16 mouse cellular contexts compared by ENCODE assay signal in the genomic region with DNA sequence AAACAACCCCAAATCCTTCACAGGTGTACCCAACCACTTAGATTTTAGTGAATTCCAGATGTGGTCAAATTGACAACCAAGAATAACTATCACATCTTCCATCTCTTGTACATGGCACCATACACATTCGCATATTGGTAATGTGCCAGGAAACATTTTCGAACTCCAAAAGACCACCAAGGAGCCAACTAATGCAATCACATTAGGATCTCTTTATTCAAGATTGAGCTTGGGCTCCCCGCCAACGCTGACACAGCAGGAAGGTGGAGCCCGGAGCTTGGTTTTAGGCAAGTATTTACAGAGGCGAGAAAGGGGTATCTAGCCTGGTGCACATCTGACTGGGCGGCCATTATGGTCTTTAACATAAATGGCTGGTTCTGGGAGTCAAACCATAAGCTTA.
"Had no signal": no experiment of that assay in that cellular context is flagged by ENCODE, and none has a peak within 500 bp of the region (broad histone marks: within the 10 kb centered on the region; RNA-seq: fewer than 3 reads in every experiment).

No protein-coding gene starts in this region.

- ATAC-seq: intestine, postnatal 0 days had no signal

- H3K9ac ChIP-seq: liver, embryonic 15.5 days; lung, embryonic 15.5 days; midbrain, embryonic 12.5 days; neural tube, embryonic 13.5 days had no signal

- DNase-seq: kidney, adult 8-10 months; lung, postnatal 14 days; retina, postnatal 1 day; right cerebral cortex, postnatal 25 days; thymus, postnatal 36 days had no signal

- H3K4me2 ChIP-seq: liver, embryonic 11.5 days; liver, embryonic 15.5 days; lung, embryonic 15.5 days; midbrain, embryonic 12.5 days; neural tube, embryonic 13.5 days had no signal

- H3K4me1 ChIP-seq: limb, embryonic 10.5 days; liver, embryonic 15.5 days; lung, embryonic 15.5 days; megakaryocyte, embryonic 14.5 days; midbrain, embryonic 12.5 days had no signal

- H3K27ac ChIP-seq: kidney, postnatal 0 days; layer of hippocampus, adult 2 months; limb, embryonic 10.5 days; liver, embryonic 15.5 days; lung, embryonic 15.5 days; macrophage; midbrain, embryonic 12.5 days; neural tube, embryonic 13.5 days had no signal

- H3K36me3 ChIP-seq: limb, embryonic 10.5 days; liver, embryonic 15.5 days; lung, embryonic 15.5 days; midbrain, embryonic 12.5 days; neural tube, embryonic 13.5 days had no signal

- H3K9me3 ChIP-seq: limb, embryonic 10.5 days; liver, embryonic 15.5 days; lung, embryonic 15.5 days; midbrain, embryonic 12.5 days; neural tube, embryonic 13.5 days had no signal

- H3K27me3 ChIP-seq: liver, embryonic 15.5 days; lung, embryonic 15.5 days; megakaryocyte, embryonic 14.5 days; midbrain, embryonic 12.5 days; neural tube, embryonic 13.5 days had no signal

- H3K4me3 ChIP-seq: layer of hippocampus, adult 2 months; limb, embryonic 10.5 days; liver, embryonic 15.5 days; lung, embryonic 15.5 days; megakaryocyte, embryonic 14.5 days; midbrain, embryonic 12.5 days; neural tube, embryonic 13.5 days had no signal
